Mouse (Mus musculus) heart, postnatal 0 days (tissue): ENCODE measurements around the gene Cabcoco1. TPM values are rescaled to one million over a fixed set of nuclear protein-coding genes. Genes with fewer than 3 reads are reported as not detected.

Experiments
- ATAC-seq: fragments of 200-750 bp; cut with Nextera tagmentation; 2 replicates; pipeline ENCODE4 v1.8.0; 2017; ENCODE audit warnings: low read depth, moderate number of reproducible peaks, moderate library complexity; ENCODE audit not compliant: insufficient read depth
- DNase-seq: peaks from one replicate; pipeline ENCODE4 v3.0.0-alpha.2; 2016; ENCODE audit warnings: low spot score
- H3K27ac ChIP-seq: fragments of 300-500 bp; sonication (generic); 2 replicates; pipeline ENCODE4 v1.5.1; 2014; ENCODE audit warnings: low read depth, mild to moderate bottlenecking
- H3K27me3 ChIP-seq: fragments of 300-500 bp; sonication (generic); 2 replicates; pipeline ENCODE4 v1.6.1; 2014; ENCODE audit warnings: low read length, mixed read lengths; ENCODE audit not compliant: control insufficient read depth, insufficient read depth
- H3K36me3 ChIP-seq: fragments of 300-500 bp; sonication (generic); replicated peaks from 2 replicates; pipeline ENCODE4 v1.6.1; 2014; ENCODE audit warnings: low read length, mixed read lengths; ENCODE audit not compliant: control insufficient read depth, insufficient read depth
- H3K4me1 ChIP-seq: fragments of 300-500 bp; sonication (generic); 2 replicates; pipeline ENCODE4 v1.6.1; 2014; ENCODE audit warnings: antibody characterized with exemption; ENCODE audit not compliant: control insufficient read depth, insufficient read depth
- H3K4me2 ChIP-seq: fragments of 300-500 bp; sonication (generic); 2 replicates; pipeline ENCODE4 v1.6.1; 2014; ENCODE audit warnings: low read depth, mild to moderate bottlenecking, low read length, moderate library complexity
- H3K4me3 ChIP-seq: fragments of 300-500 bp; sonication (generic); 2 replicates; pipeline ENCODE4 v1.5.1; 2014; ENCODE audit warnings: low read depth, low read length
- H3K9ac ChIP-seq: fragments of 300-500 bp; sonication (generic); replicated peaks from 2 replicates; pipeline ENCODE4 v1.6.1; 2014; ENCODE audit warnings: low read depth, low read length, mixed read lengths
- H3K9me3 ChIP-seq: fragments of 300-500 bp; sonication (generic); replicated peaks from 2 replicates; pipeline ENCODE4 v1.6.1; 2016; ENCODE audit warnings: low read length; ENCODE audit not compliant: control insufficient read depth
- CTCF ChIP-seq: IDR thresholded peaks from 2 replicates; pipeline ENCODE4 v1.5.1; 2016; ENCODE audit warnings: antibody characterized with exemption, control low read depth, low read depth
- EP300 ChIP-seq: IDR thresholded peaks from 2 replicates; pipeline ENCODE4 v1.6.1; 2016; ENCODE audit warnings: antibody characterized with exemption, low read depth
- WGBS: fragments of 180-500 bp; shearing (Covaris S2); extraction: QIAGEN DNeasy Blood & Tissue Kit; methylation state at CpG from one replicate; pipeline ENCODE4 v1.1.7; 2014; 5-methylcytosine and 5-hydroxymethylcytosine counted together
- polyA plus RNA-seq: library from polyadenylated mRNA; unstranded; fragments of >200 nt; fragmentation: Nextera tagmentation; extraction: Ambion mirVana; gene quantifications from 2 replicates; pipeline ENCODE4 v1.2.1, GENCODE M21; 2015
- total RNA-seq: library from RNA; depleted of rRNA; stranded (reverse); fragments of >200 nt; gene quantifications from 2 replicates; pipeline ENCODE4 v1.2.3, GENCODE M21; 2014; ENCODE audit warnings: low replicate concordance

Gene Cabcoco1
- total and polyA plus RNA-seq, 2 experiments from 2014 or later: 46.7 to 57.9 TPM

GRCm38 (mm10) chr10:68562344-68562743 is 20.6 kb upstream of the Cabcoco1 start:
- H3K9ac ChIP-seq: no peak overlapping the region
- H3K27ac ChIP-seq: no peak overlapping the region
- H3K4me1 ChIP-seq: no peaks in the 10 kb centered on the region
- no peak overlapping the region for H3K4me3 ChIP-seq
- WGBS: 90% methylated on average over 5 of the region's 5 CpGs
- DNase-seq (no peak), ATAC-seq (no peak)
- TF ChIP-seq EP300 (no peak), CTCF (no peak)
- no peaks in the 10 kb centered on the region for H3K27me3 ChIP-seq
- no peaks in the 10 kb centered on the region for H3K9me3 ChIP-seq
- no peaks in the 10 kb centered on the region for H3K36me3 ChIP-seq
- no peak overlapping the region for H3K4me2 ChIP-seq

- DNase-seq: no peak
- no peak; the same call in 1 of the 2 replicates for ATAC-seq
- H3K9me3 ChIP-seq: no peaks in the 10 kb centered on the region
- H3K36me3 ChIP-seq: no peaks in the 10 kb centered on the region
- no peaks in the 10 kb centered on the region for H3K4me1 ChIP-seq
- no peak overlapping the region for H3K4me2 ChIP-seq
- H3K27me3 ChIP-seq: no peaks in the 10 kb centered on the region
- no peak for TF ChIP-seq CTCF
- TF ChIP-seq EP300: no peak
- no peak overlapping the region for H3K9ac ChIP-seq
- WGBS: 64% methylated on average over 4 of the region's 4 CpGs
- peak overlapping the region; percentile 23; the same call in 1 of the 2 replicates for H3K27ac ChIP-seq
- no peak overlapping the region for H3K4me3 ChIP-seq
Observed at GRCm38 (mm10) chr10:68558828-68559219, 17.1 kb upstream of the Cabcoco1 start.

GRCm38 (mm10) chr10:68558105-68558827 is 16.6 kb upstream of the Cabcoco1 start:
- Histone ChIP-seq H3K36me3 (no peaks in the 10 kb centered on the region), H3K9ac (no peak overlapping the region), H3K4me3 (no peak overlapping the region), H3K4me1 (no peaks in the 10 kb centered on the region), H3K4me2 (no peak overlapping the region), H3K27me3 (no peaks in the 10 kb centered on the region), H3K27ac (peak overlapping the region; percentile 23; the same call in 1 of the 2 replicates), H3K9me3 (no peaks in the 10 kb centered on the region)
- peak; percentile 77 for ATAC-seq
- TF ChIP-seq EP300: no peak
- TF ChIP-seq CTCF: no peak
- WGBS: 63% methylated on average over 13 of the region's 13 CpGs
- DNase-seq: peak; percentile 74

GRCm38 (mm10) chr10:68553677-68554076 is 12.0 kb upstream of the Cabcoco1 start:
- Histone ChIP-seq H3K36me3 (no peaks in the 10 kb centered on the region), H3K9me3 (no peaks in the 10 kb centered on the region), H3K4me2 (no peak overlapping the region), H3K27ac (no peak overlapping the region), H3K4me1 (no peaks in the 10 kb centered on the region), H3K4me3 (no peak overlapping the region), H3K27me3 (no peaks in the 10 kb centered on the region), H3K9ac (no peak overlapping the region)
- no peak for TF ChIP-seq EP300
- TF ChIP-seq CTCF: no peak
- WGBS: 77% methylated on average over 3 of the region's 3 CpGs
- no peak for DNase-seq
- no peak for ATAC-seq

GRCm38 (mm10) chr10:68552556-68552955 is 10.9 kb upstream of the Cabcoco1 start:
- Histone ChIP-seq H3K9me3 (no peaks in the 10 kb centered on the region), H3K4me1 (no peaks in the 10 kb centered on the region), H3K27ac (no peak overlapping the region), H3K27me3 (no peaks in the 10 kb centered on the region), H3K9ac (no peak overlapping the region), H3K36me3 (no peaks in the 10 kb centered on the region), H3K4me2 (no peak overlapping the region), H3K4me3 (no peak overlapping the region)
- ATAC-seq (no peak), DNase-seq (no peak)
- TF ChIP-seq CTCF (no peak), EP300 (no peak)
- WGBS: 53% methylated on average over 2 of the region's 2 CpGs

GRCm38 (mm10) chr10:68551316-68551715 is 9.6 kb upstream of the Cabcoco1 start:
- no peak overlapping the region for H3K4me2 ChIP-seq
- WGBS: 82% methylated on average over 7 of the region's 7 CpGs
- no peaks in the 10 kb centered on the region for H3K36me3 ChIP-seq
- no peaks in the 10 kb centered on the region for H3K4me1 ChIP-seq
- DNase-seq (no peak), ATAC-seq (no peak)
- no peak overlapping the region for H3K4me3 ChIP-seq
- no peak for TF ChIP-seq CTCF
- TF ChIP-seq EP300: no peak
- no peaks in the 10 kb centered on the region for H3K9me3 ChIP-seq
- H3K27ac ChIP-seq: no peak overlapping the region
- no peak overlapping the region for H3K9ac ChIP-seq
- H3K27me3 ChIP-seq: no peaks in the 10 kb centered on the region
